Mouse (Mus musculus) intestine, embryonic 15.5 days (tissue): ENCODE results near the gene Mad2l2. TPM values are rescaled to one million over a fixed set of nuclear protein-coding genes. Genes with fewer than 3 reads are reported as not detected.

Experiments used
- ATAC-seq: fragments of 200-750 bp; cut with Nextera tagmentation; 2 replicates; pipeline ENCODE4 v1.8.0; 2017; ENCODE audit warnings: moderate TSS enrichment, moderate library complexity
- H3K27ac ChIP-seq: fragments of 300-500 bp; sonication (generic); 2 replicates; pipeline ENCODE4 v1.5.1; 2015; ENCODE audit warnings: mild to moderate bottlenecking, inconsistent platforms
- H3K27me3 ChIP-seq: fragments of 300-500 bp; sonication (generic); replicated peaks from 2 replicates; pipeline ENCODE4 v1.6.1; 2015; ENCODE audit warnings: inconsistent platforms
- H3K36me3 ChIP-seq: fragments of 300-500 bp; sonication (generic); 2 replicates; pipeline ENCODE4 v1.6.1; 2015; ENCODE audit warnings: inconsistent platforms
- H3K4me1 ChIP-seq: fragments of 300-500 bp; sonication (generic); replicated peaks from 2 replicates; pipeline ENCODE4 v1.6.1; 2015; ENCODE audit warnings: inconsistent platforms
- H3K4me2 ChIP-seq: fragments of 300-500 bp; sonication (generic); replicated peaks from 2 replicates; pipeline ENCODE4 v1.6.1; 2015; ENCODE audit warnings: mild to moderate bottlenecking, inconsistent platforms
- H3K4me3 ChIP-seq: fragments of 300-500 bp; sonication (generic); replicated peaks from 2 replicates; pipeline ENCODE4 v1.5.1; 2015; ENCODE audit warnings: inconsistent platforms
- H3K9ac ChIP-seq: fragments of 300-500 bp; sonication (generic); 2 replicates; pipeline ENCODE4 v1.6.1; 2015; ENCODE audit warnings: inconsistent platforms
- H3K9me3 ChIP-seq: fragments of 300-500 bp; sonication (generic); 2 replicates; pipeline ENCODE4 v1.6.1; 2016; ENCODE audit warnings: inconsistent platforms
- polyA plus RNA-seq: library from polyadenylated mRNA; unstranded; fragments of >200 nt; fragmentation: Nextera tagmentation; extraction: Ambion mirVana; gene quantifications from 2 replicates; pipeline ENCODE4 v1.2.1, GENCODE M21; 2015

Mad2l2 gene
- polyA plus RNA-seq, 1 experiment from 2014 or later: 32.9 TPM

DNA sequence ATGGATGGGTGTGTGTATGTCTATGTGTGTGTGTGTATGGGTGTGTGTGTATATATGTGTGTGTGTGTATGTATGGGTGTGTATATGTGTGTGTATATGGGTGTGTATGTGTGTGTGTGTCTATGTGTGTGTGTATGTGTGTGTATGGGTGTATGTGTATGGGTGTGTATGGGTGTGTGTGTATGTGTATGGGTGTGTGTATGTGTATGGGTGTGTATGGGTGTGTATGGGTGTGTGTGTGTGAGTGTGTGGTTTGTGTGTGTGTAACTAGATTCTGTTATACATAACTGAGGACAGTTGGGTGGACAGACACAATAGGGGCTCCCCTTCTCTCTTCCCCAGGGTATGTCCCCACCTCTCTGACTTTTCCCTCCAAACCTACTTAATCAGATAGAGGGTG lies 64.2 kb downstream of the Mad2l2 start:
- Histone ChIP-seq H3K4me2 (no peak overlapping the region), H3K9ac (no peak overlapping the region), H3K27ac (no peak overlapping the region), H3K9me3 (no peaks in the 10 kb centered on the region), H3K4me3 (no peak overlapping the region), H3K4me1 (no peaks in the 10 kb centered on the region), H3K36me3 (no peaks in the 10 kb centered on the region), H3K27me3 (peaks cover 4% of the 10 kb centered on the region)
- ATAC-seq: no peak

Other genes starting within 250 kb of the Mad2l2 start
- 42.4 and 42.5 TPM in 2 replicates for gene Mfn2, start 225.7 kb upstream of the Mad2l2 start, polyA plus RNA-seq
- gene Plod1, start 193.6 kb upstream of the Mad2l2 start, polyA plus RNA-seq: 38.0 and 38.8 TPM in 2 replicates
- 17.5 and 18.4 TPM in 2 replicates for gene 2510039O18Rik, start 189.5 kb upstream of the Mad2l2 start, polyA plus RNA-seq
- not detected in 2 replicates for gene Nppb, start 144.6 kb upstream of the Mad2l2 start, polyA plus RNA-seq
- gene Nppa, start 129.7 kb upstream of the Mad2l2 start, polyA plus RNA-seq: 0.21 TPM in 1 of 2 replicates, not detected in the other
- 4.7 and 4.9 TPM in 2 replicates for gene Clcn6, start 91.6 kb upstream of the Mad2l2 start, polyA plus RNA-seq
- gene Mthfr, start 91.3 kb upstream of the Mad2l2 start, polyA plus RNA-seq: 18.4 TPM in 2 replicates
- gene Agtrap, start 42.4 kb upstream of the Mad2l2 start, polyA plus RNA-seq: 15.1 and 16.7 TPM in 2 replicates
- 0.15 and 0.24 TPM in 2 replicates for gene Draxin, start 314 bp downstream of the Mad2l2 start, polyA plus RNA-seq
- 16.0 and 17.9 TPM in 2 replicates for gene Fbxo6, start 21.8 kb downstream of the Mad2l2 start, polyA plus RNA-seq
- 6.8 and 7.2 TPM in 2 replicates for gene Fbxo44, start 30.1 kb downstream of the Mad2l2 start, polyA plus RNA-seq
- 0.51 and 0.58 TPM in 2 replicates for gene Fbxo2, start 30.2 kb downstream of the Mad2l2 start, polyA plus RNA-seq
- gene Disp3, start 157.6 kb downstream of the Mad2l2 start, polyA plus RNA-seq: 0.11 and 0.21 TPM in 2 replicates